ENCODE assay signal across 17 mouse cellular contexts in the genomic region with DNA sequence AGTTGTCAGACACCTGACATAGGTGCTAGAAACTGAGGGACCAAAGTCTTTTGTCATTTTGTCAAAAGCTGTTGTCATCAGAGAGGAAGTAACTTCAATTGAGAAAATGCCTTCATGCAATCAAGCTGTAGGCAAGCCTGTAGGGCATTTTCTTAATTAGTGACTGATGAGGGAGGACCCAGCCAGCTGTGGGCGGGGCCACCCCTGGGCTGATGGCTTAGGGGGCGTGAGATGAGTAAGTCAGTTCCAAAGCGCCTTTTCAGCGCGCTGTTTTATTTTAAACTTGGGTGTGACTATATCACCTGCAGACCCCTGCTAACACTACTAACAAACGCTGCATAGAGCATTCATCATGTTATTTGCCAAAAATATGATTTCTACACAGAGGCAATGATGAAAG.
"Had no signal": no experiment of that assay in that cellular context is flagged by ENCODE, and none has a peak within 500 bp of the region (broad histone marks: within the 10 kb centered on the region; RNA-seq: fewer than 3 reads in every experiment).

No protein-coding gene starts in this region.

- H3K27me3 ChIP-seq: limb, embryonic 12.5 days; limb, embryonic 15.5 days; liver, embryonic 13.5 days; stomach, embryonic 15.5 days had no signal

- H3K9me3 ChIP-seq: limb, embryonic 12.5 days; limb, embryonic 15.5 days; liver, embryonic 13.5 days; stomach, embryonic 15.5 days had no signal

- H3K4me2 ChIP-seq: limb, embryonic 12.5 days; limb, embryonic 15.5 days; liver, embryonic 13.5 days; midbrain, embryonic 11.5 days; stomach, embryonic 15.5 days had no signal

- H3K9ac ChIP-seq: limb, embryonic 12.5 days; limb, embryonic 15.5 days; liver, embryonic 13.5 days; stomach, embryonic 15.5 days had no signal

- H3K4me3 ChIP-seq: limb, embryonic 12.5 days; limb, embryonic 15.5 days; liver, embryonic 13.5 days; stomach, embryonic 15.5 days had no signal

- H3K27ac ChIP-seq: kidney, postnatal 0 days; limb, embryonic 12.5 days; limb, embryonic 15.5 days; liver, embryonic 13.5 days; stomach, embryonic 15.5 days had no signal

- H3K4me1 ChIP-seq: limb, embryonic 12.5 days; limb, embryonic 15.5 days; stomach, embryonic 15.5 days had no signal

- DNase-seq: kidney, adult 18-20 months; kidney, adult 9 months; left cerebral cortex, postnatal 4 days; liver, embryonic 13.5 days; lung, adult 2 months; lung, postnatal 14 days; lung, postnatal 4 days; midbrain, embryonic 14.5 days; right cerebral cortex, postnatal 25 days; spleen, adult 18-20 months; thymus, adult 2 months; thymus, postnatal 14 days had no signal

- H3K36me3 ChIP-seq: limb, embryonic 12.5 days; limb, embryonic 15.5 days; liver, embryonic 13.5 days; stomach, embryonic 15.5 days had no signal
